Mouse (Mus musculus): ENCODE results near the gene Cryba2.

Gene Cryba2

DNA sequence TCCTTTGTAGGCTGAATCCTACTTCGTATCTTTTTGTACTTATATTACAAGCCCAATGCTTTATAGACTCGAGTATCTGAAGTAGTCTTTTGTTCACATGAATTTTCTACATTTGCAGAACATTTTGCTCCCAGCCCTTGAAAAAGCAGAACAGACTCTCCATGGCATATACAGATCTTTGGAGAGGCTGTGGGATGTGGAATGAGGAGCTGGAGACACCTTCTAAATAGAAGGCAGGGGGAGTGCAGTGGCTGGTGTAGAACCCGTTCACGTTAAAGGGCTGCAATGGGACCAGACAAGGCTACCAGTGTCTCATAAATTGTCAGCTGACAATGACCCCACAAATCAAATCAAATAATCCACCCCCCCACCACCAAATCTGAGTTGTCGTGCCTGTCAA, 44.0 kb downstream of the Cryba2 start:
- DNase-seq (ENCODE audit: low spot score), result no peak

DNA sequence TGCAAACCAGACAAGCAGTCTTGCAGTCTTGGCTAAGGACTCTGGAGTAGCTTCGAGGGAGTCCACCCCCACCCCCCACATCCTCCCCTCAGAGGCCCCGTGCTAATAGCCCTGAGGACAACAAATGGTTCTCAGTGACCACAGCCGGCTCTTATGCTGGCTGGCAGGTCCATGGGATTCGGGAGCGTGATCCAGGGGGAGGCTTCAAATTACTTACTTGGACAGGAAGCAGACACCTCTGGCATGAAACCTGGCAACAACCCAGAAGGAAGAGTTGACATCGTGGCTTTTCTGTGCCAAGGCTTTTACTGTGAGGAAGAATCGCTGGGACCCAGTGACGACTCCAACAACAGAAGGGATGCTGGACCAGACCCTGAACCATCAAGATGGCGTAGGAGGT, 46.6 kb downstream of the Cryba2 start:
- DNase-seq (ENCODE audit: low spot score), result no peak

DNA sequence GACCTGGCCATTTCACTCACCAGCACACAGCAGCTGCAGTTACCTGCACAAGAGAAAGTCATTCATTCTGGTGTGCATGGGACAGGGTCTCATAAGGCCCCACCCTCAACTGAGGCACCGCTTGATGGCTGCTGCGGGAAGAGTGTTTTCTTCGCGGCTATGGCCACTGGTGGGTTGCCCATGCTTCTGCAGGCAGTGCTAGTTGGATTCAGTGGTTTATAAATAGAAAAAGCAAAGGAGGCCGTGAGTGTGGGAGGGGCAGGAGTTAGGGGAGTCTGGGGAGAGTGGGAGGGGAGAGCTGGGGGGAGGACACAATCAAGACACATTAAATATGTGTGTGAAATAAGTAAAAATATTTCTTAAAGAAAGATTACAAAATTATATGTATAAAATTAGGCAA, 49.9 kb downstream of the Cryba2 start:
- no peak for DNase-seq (ENCODE audit: low spot score)
